Mouse (Mus musculus) erythroblast, adult 5-6 weeks (primary cell): ENCODE results near the gene Ptpn11. TPM values are rescaled to one million over a fixed set of nuclear protein-coding genes. Genes with fewer than 3 reads are reported as not detected.

Experiments used
- ATAC-seq: replicated peaks from 2 replicates; pipeline ENCODE4 v1.8.0; 2016; ENCODE audit warnings: moderate number of reproducible peaks, mild to moderate bottlenecking, moderate TSS enrichment, inconsistent platforms; ENCODE audit not compliant: poor library complexity, low FRiP score, severe bottlenecking
- total RNA-seq, 2 experiments: library from RNA; stranded (forward) in 1 of 2; stranded (reverse) in 1 of 2; fragments of 150-400 nt in 1 of 2; fragments of 200-764, 138-1000 nt in 1 of 2; gene quantifications; 2 replicates each; pipeline versions ENCODE4 v1.2.3 to v1.2.4; 2015 to 2017; ENCODE audit warnings: low replicate concordance in 2 of 2

Ptpn11 gene
- total RNA-seq, 2 experiments from 2014 or later: 8.3 to 23.6 TPM

- no peak for ATAC-seq
Observed at GRCm38 (mm10) chr5:121106913-121107312, 84.3 kb downstream of the Ptpn11 start.

GRCm38 (mm10) chr5:121100886-121101580 lies 90.2 kb downstream of the Ptpn11 start:
- no peak for ATAC-seq

- ATAC-seq: no peak
Observed at GRCm38 (mm10) chr5:121100095-121100494, 91.1 kb downstream of the Ptpn11 start.

- no peak for ATAC-seq
Observed at GRCm38 (mm10) chr5:121097970-121098369, 93.2 kb downstream of the Ptpn11 start.

GRCm38 (mm10) chr5:121096744-121097143 lies 94.5 kb downstream of the Ptpn11 start:
- no peak for ATAC-seq

- ATAC-seq: no peak
Observed at GRCm38 (mm10) chr5:121093281-121093680, 97.9 kb downstream of the Ptpn11 start.

- no peak for ATAC-seq
Observed at GRCm38 (mm10) chr5:121089660-121090059, 101.5 kb downstream of the Ptpn11 start.

- ATAC-seq: no peak
Observed at GRCm38 (mm10) chr5:121087733-121088132, 103.5 kb downstream of the Ptpn11 start.

- no peak for ATAC-seq
Observed at GRCm38 (mm10) chr5:121082605-121083004, 108.6 kb downstream of the Ptpn11 start.

- no peak for ATAC-seq
Observed at GRCm38 (mm10) chr5:121081754-121082153, 109.4 kb downstream of the Ptpn11 start.

Other genes with a start within 250 kb of the Ptpn11 start
- not detected in 2 replicates for gene Rph3a, start 181.3 kb downstream of the Ptpn11 start, total RNA-seq (2015; ENCODE audit: low replicate concordance)
- gene Rph3a, start 181.3 kb downstream of the Ptpn11 start, total RNA-seq (2017; ENCODE audit: low replicate concordance): not detected in 2 replicates
- gene Rpl6, start 13.1 kb upstream of the Ptpn11 start, total RNA-seq (2015; ENCODE audit: low replicate concordance): 559 and 902 TPM in 2 replicates
- 408 and 598 TPM in 2 replicates for gene Rpl6, start 13.1 kb upstream of the Ptpn11 start, total RNA-seq (2017; ENCODE audit: low replicate concordance)
- gene Hectd4, start 28.8 kb upstream of the Ptpn11 start, total RNA-seq (2015; ENCODE audit: low replicate concordance): 338 and 374 TPM in 2 replicates
- gene Hectd4, start 28.8 kb upstream of the Ptpn11 start, total RNA-seq (2017; ENCODE audit: low replicate concordance): 587 and 871 TPM in 2 replicates
- 19.4 and 30.3 TPM in 2 replicates for gene Trafd1, start 194.2 kb upstream of the Ptpn11 start, total RNA-seq (2015; ENCODE audit: low replicate concordance)
- gene Trafd1, start 194.2 kb upstream of the Ptpn11 start, total RNA-seq (2017; ENCODE audit: low replicate concordance): 19.3 and 26.5 TPM in 2 replicates
- gene Naa25, start 206.5 kb upstream of the Ptpn11 start, total RNA-seq (2015; ENCODE audit: low replicate concordance): 7.9 and 10.4 TPM in 2 replicates
- gene Naa25, start 206.5 kb upstream of the Ptpn11 start, total RNA-seq (2017; ENCODE audit: low replicate concordance): 14.2 and 16.6 TPM in 2 replicates